Mouse (Mus musculus): ENCODE data around the gene Atp6v0d1. TPM values are rescaled to one million over a fixed set of nuclear protein-coding genes. Genes with fewer than 3 reads are reported as not detected.
A peak's percentile ranks its signal among the peaks of the same experiment; 100 is the strongest.

The Atp6v0d1 gene
- polyA plus RNA-seq, 1 experiment from 2014 or later: 254 TPM

GRCm38 (mm10) chr8:105493495-105493894 is 72.4 kb downstream of the Atp6v0d1 start:
- Histone ChIP-seq H3K9ac (replicated peaks; ENCODE audit: low read depth, low read length) (no peak overlapping the region), H3K4me3 (ENCODE audit: low read depth, low read length) (no peak overlapping the region), H3K4me2 (ENCODE audit: low read depth, low read length) (no peak overlapping the region), H3K4me1 (ENCODE audit: control insufficient read depth, insufficient read depth, low read length) (peaks cover 11% of the 10 kb centered on the region; the same call in 1 of the 2 replicates), H3K36me3 (ENCODE audit: control insufficient read depth, insufficient read depth, low read length) (no peaks in the 10 kb centered on the region), H3K9me3 (ENCODE audit: control insufficient read depth, low read length) (no peaks in the 10 kb centered on the region), H3K27me3 (ENCODE audit: control insufficient read depth, insufficient read depth, low read length) (no peaks in the 10 kb centered on the region), H3K27ac (ENCODE audit: low read depth, low read length) (no peak overlapping the region)
- no peak for ATAC-seq (ENCODE audit: low read depth)
- WGBS: 61% methylated on average over 3 of the region's 3 CpGs

- Histone ChIP-seq H3K36me3 (ENCODE audit: control insufficient read depth, insufficient read depth, low read length) (no peaks in the 10 kb centered on the region), H3K27me3 (ENCODE audit: control insufficient read depth, insufficient read depth, low read length) (no peaks in the 10 kb centered on the region), H3K4me2 (ENCODE audit: low read depth, low read length) (no peak overlapping the region), H3K9ac (replicated peaks; ENCODE audit: low read depth, low read length) (no peak overlapping the region), H3K9me3 (ENCODE audit: control insufficient read depth, low read length) (no peaks in the 10 kb centered on the region), H3K27ac (ENCODE audit: low read depth, low read length) (no peak overlapping the region), H3K4me1 (ENCODE audit: control insufficient read depth, insufficient read depth, low read length) (no peaks in the 10 kb centered on the region), H3K4me3 (ENCODE audit: low read depth, low read length) (no peak overlapping the region)
- ATAC-seq (ENCODE audit: low read depth): no peak
- WGBS: 50% methylated on average over 1 of the region's 1 CpGs
Measured at GRCm38 (mm10) chr8:105489281-105489680, 76.6 kb downstream of the Atp6v0d1 start.

GRCm38 (mm10) chr8:105488082-105488481 is 77.8 kb downstream of the Atp6v0d1 start:
- no peak for ATAC-seq (ENCODE audit: low read depth)
- Histone ChIP-seq H3K27me3 (ENCODE audit: control insufficient read depth, insufficient read depth, low read length) (no peaks in the 10 kb centered on the region), H3K27ac (ENCODE audit: low read depth, low read length) (no peak overlapping the region), H3K4me3 (ENCODE audit: low read depth, low read length) (no peak overlapping the region), H3K4me1 (ENCODE audit: control insufficient read depth, insufficient read depth, low read length) (no peaks in the 10 kb centered on the region), H3K4me2 (ENCODE audit: low read depth, low read length) (no peak overlapping the region), H3K9me3 (ENCODE audit: control insufficient read depth, low read length) (no peaks in the 10 kb centered on the region), H3K36me3 (ENCODE audit: control insufficient read depth, insufficient read depth, low read length) (no peaks in the 10 kb centered on the region), H3K9ac (replicated peaks; ENCODE audit: low read depth, low read length) (no peak overlapping the region)
- 71% methylated on average over 3 of the region's 3 CpGs for WGBS

- no peak overlapping the region for H3K9ac ChIP-seq (replicated peaks; ENCODE audit: low read depth, low read length)
- no peak overlapping the region for H3K4me2 ChIP-seq (ENCODE audit: low read depth, low read length)
- no peaks in the 10 kb centered on the region for H3K9me3 ChIP-seq (ENCODE audit: control insufficient read depth, low read length)
- no peak overlapping the region for H3K4me3 ChIP-seq (ENCODE audit: low read depth, low read length)
- H3K4me1 ChIP-seq (ENCODE audit: control insufficient read depth, insufficient read depth, low read length): no peaks in the 10 kb centered on the region
- ATAC-seq (ENCODE audit: low read depth): peak; percentile 33; the same call in 1 of the 2 replicates
- no peaks in the 10 kb centered on the region for H3K36me3 ChIP-seq (ENCODE audit: control insufficient read depth, insufficient read depth, low read length)
- H3K27me3 ChIP-seq (ENCODE audit: control insufficient read depth, insufficient read depth, low read length): no peaks in the 10 kb centered on the region
- H3K27ac ChIP-seq (ENCODE audit: low read depth, low read length): no peak overlapping the region
- 8% methylated on average over 2 of the region's 2 CpGs for WGBS
Measured at GRCm38 (mm10) chr8:105484392-105484791, 81.5 kb downstream of the Atp6v0d1 start.

- no peak overlapping the region for H3K27ac ChIP-seq (ENCODE audit: low read depth, low read length)
- ATAC-seq (ENCODE audit: low read depth): no peak; the same call in 1 of the 2 replicates
Measured at GRCm38 (mm10) chr8:105484030-105484368, 81.8 kb downstream of the Atp6v0d1 start.

GRCm38 (mm10) chr8:105483212-105484029 is 82.4 kb downstream of the Atp6v0d1 start:
- WGBS: 30% methylated on average over 14 of the region's 14 CpGs
- Histone ChIP-seq H3K4me2 (ENCODE audit: low read depth, low read length) (no peak overlapping the region), H3K9ac (replicated peaks; ENCODE audit: low read depth, low read length) (no peak overlapping the region), H3K27me3 (ENCODE audit: control insufficient read depth, insufficient read depth, low read length) (no peaks in the 10 kb centered on the region), H3K36me3 (ENCODE audit: control insufficient read depth, insufficient read depth, low read length) (no peaks in the 10 kb centered on the region), H3K4me3 (ENCODE audit: low read depth, low read length) (no peak overlapping the region), H3K4me1 (ENCODE audit: control insufficient read depth, insufficient read depth, low read length) (no peaks in the 10 kb centered on the region), H3K9me3 (ENCODE audit: control insufficient read depth, low read length) (no peaks in the 10 kb centered on the region), H3K27ac (ENCODE audit: low read depth, low read length) (no peak overlapping the region)
- ATAC-seq (ENCODE audit: low read depth): peak; percentile 58; the same call in 1 of the 2 replicates

More at GRCm38 (mm10) chr8:105484030-105484368, 81.8 kb downstream of the Atp6v0d1 start:
- no peak overlapping the region for H3K4me2 ChIP-seq (ENCODE audit: low read depth, low read length)
- 41% methylated on average over 3 of the region's 3 CpGs for WGBS
- no peaks in the 10 kb centered on the region for H3K9me3 ChIP-seq (ENCODE audit: control insufficient read depth, low read length)
- H3K27me3 ChIP-seq (ENCODE audit: control insufficient read depth, insufficient read depth, low read length): no peaks in the 10 kb centered on the region
- no peak overlapping the region for H3K4me3 ChIP-seq (ENCODE audit: low read depth, low read length)
- no peak overlapping the region for H3K9ac ChIP-seq (replicated peaks; ENCODE audit: low read depth, low read length)
- H3K4me1 ChIP-seq (ENCODE audit: control insufficient read depth, insufficient read depth, low read length): no peaks in the 10 kb centered on the region
- H3K36me3 ChIP-seq (ENCODE audit: control insufficient read depth, insufficient read depth, low read length): no peaks in the 10 kb centered on the region

- Histone ChIP-seq H3K9me3 (ENCODE audit: control insufficient read depth, low read length) (no peaks in the 10 kb centered on the region), H3K4me3 (ENCODE audit: low read depth, low read length) (no peak overlapping the region), H3K36me3 (ENCODE audit: control insufficient read depth, insufficient read depth, low read length) (no peaks in the 10 kb centered on the region), H3K4me2 (ENCODE audit: low read depth, low read length) (no peak overlapping the region), H3K9ac (replicated peaks; ENCODE audit: low read depth, low read length) (no peak overlapping the region), H3K27ac (ENCODE audit: low read depth, low read length) (no peak overlapping the region), H3K4me1 (ENCODE audit: control insufficient read depth, insufficient read depth, low read length) (no peaks in the 10 kb centered on the region), H3K27me3 (ENCODE audit: control insufficient read depth, insufficient read depth, low read length) (no peaks in the 10 kb centered on the region)
- no peak for ATAC-seq (ENCODE audit: low read depth)
- 82% methylated on average over 8 of the region's 8 CpGs for WGBS
Measured at GRCm38 (mm10) chr8:105482123-105482522, 83.7 kb downstream of the Atp6v0d1 start.

- Histone ChIP-seq H3K4me2 (ENCODE audit: low read depth, low read length) (no peak overlapping the region), H3K9ac (replicated peaks; ENCODE audit: low read depth, low read length) (no peak overlapping the region), H3K36me3 (ENCODE audit: control insufficient read depth, insufficient read depth, low read length) (no peaks in the 10 kb centered on the region), H3K4me1 (ENCODE audit: control insufficient read depth, insufficient read depth, low read length) (no peaks in the 10 kb centered on the region), H3K27ac (ENCODE audit: low read depth, low read length) (no peak overlapping the region), H3K9me3 (ENCODE audit: control insufficient read depth, low read length) (no peaks in the 10 kb centered on the region), H3K27me3 (ENCODE audit: control insufficient read depth, insufficient read depth, low read length) (no peaks in the 10 kb centered on the region), H3K4me3 (ENCODE audit: low read depth, low read length) (no peak overlapping the region)
- 66% methylated on average over 6 of the region's 6 CpGs for WGBS
- no peak for ATAC-seq (ENCODE audit: low read depth)
Measured at GRCm38 (mm10) chr8:105481453-105481852, 84.4 kb downstream of the Atp6v0d1 start.

- Histone ChIP-seq H3K4me2 (ENCODE audit: low read depth, low read length) (no peak overlapping the region), H3K36me3 (ENCODE audit: control insufficient read depth, insufficient read depth, low read length) (0 out of 2 replicates have a peak, but pooled peaks cover under 1% of the 10 kb centered on the region), H3K4me1 (ENCODE audit: control insufficient read depth, insufficient read depth, low read length) (no peaks in the 10 kb centered on the region), H3K27me3 (ENCODE audit: control insufficient read depth, insufficient read depth, low read length) (no peaks in the 10 kb centered on the region), H3K9me3 (ENCODE audit: control insufficient read depth, low read length) (no peaks in the 10 kb centered on the region), H3K27ac (ENCODE audit: low read depth, low read length) (no peak overlapping the region), H3K9ac (replicated peaks; ENCODE audit: low read depth, low read length) (no peak overlapping the region), H3K4me3 (ENCODE audit: low read depth, low read length) (no peak overlapping the region)
- no peak for ATAC-seq (ENCODE audit: low read depth)
- 13% methylated on average over 2 of the region's 2 CpGs for WGBS
Measured at GRCm38 (mm10) chr8:105481013-105481412, 84.8 kb downstream of the Atp6v0d1 start.

All from neural tube, embryonic 14.5 days (tissue).